25 mouse cellular contexts compared by ENCODE assay signal in the genomic region with DNA sequence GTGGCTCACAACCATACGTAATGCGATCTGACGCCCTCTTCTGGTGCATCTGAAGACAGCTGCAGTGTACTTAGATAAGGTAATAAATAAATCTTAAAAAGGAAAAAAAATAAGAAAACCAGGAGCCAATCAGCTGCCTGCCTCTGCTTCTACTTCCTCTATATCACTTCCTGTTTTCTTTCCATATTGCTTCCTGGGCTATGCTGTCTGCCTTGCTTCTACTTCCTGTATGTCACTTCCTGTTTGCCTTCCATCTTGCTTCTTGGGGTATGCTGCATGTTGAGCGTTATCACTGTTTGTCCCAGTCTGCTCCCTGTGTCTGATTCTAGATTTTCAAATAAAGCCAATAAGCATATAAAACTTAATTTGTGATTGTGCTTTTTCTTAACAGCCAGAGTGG.
"Had no signal": no experiment of that assay in that cellular context is flagged by ENCODE, and none has a peak within 500 bp of the region (broad histone marks: within the 10 kb centered on the region; RNA-seq: fewer than 3 reads in every experiment).

No protein-coding gene starts in this region.

- ATAC-seq: hindbrain, postnatal 0 days; intestine, embryonic 16.5 days; liver, embryonic 12.5 days had no signal

- H3K4me3 ChIP-seq: gastrocnemius, adult 2 months; heart, embryonic 10.5 days; heart, embryonic 12.5 days; hindbrain, embryonic 13.5 days; hindbrain, embryonic 15.5 days; kidney, embryonic 15.5 days; left cerebral cortex, adult 2 months; limb, embryonic 13.5 days; limb, embryonic 15.5 days; liver, embryonic 12.5 days had no signal

- H3K4me1 ChIP-seq: heart, embryonic 10.5 days; heart, embryonic 12.5 days; kidney, embryonic 15.5 days; limb, embryonic 15.5 days; liver, embryonic 12.5 days had no signal

- H3K27me3 ChIP-seq: heart, embryonic 12.5 days; hindbrain, embryonic 13.5 days; kidney, embryonic 15.5 days; limb, embryonic 13.5 days; limb, embryonic 15.5 days; liver, embryonic 12.5 days had no signal

- H3K36me3 ChIP-seq: heart, embryonic 10.5 days; heart, embryonic 12.5 days; hindbrain, embryonic 13.5 days; hindbrain, embryonic 15.5 days; kidney, embryonic 15.5 days; limb, embryonic 13.5 days; limb, embryonic 15.5 days; liver, embryonic 12.5 days had no signal

- H3K9ac ChIP-seq: heart, embryonic 12.5 days; hindbrain, embryonic 13.5 days; hindbrain, embryonic 15.5 days; kidney, embryonic 15.5 days; limb, embryonic 13.5 days; limb, embryonic 15.5 days; liver, embryonic 12.5 days had no signal

- DNase-seq: gastrocnemius, adult 2 months; gastrocnemius, postnatal 10 days; gastrocnemius, postnatal 25 days; heart, adult 18-20 months; heart, postnatal 10 days; heart, postnatal 36 days; kidney, adult 11 months; kidney, adult 2 months; kidney, adult 9 months; kidney, postnatal 14 days; kidney, postnatal 36 days; layer of hippocampus, adult 9-11 months; left cerebral cortex, postnatal 4 days had no signal

- H3K27ac ChIP-seq: gastrocnemius, adult 2 months; heart, embryonic 10.5 days; hindbrain, embryonic 13.5 days; hindbrain, embryonic 15.5 days; hindbrain, postnatal 0 days; kidney, embryonic 15.5 days; kidney, postnatal 0 days; left cerebral cortex, adult 2 months; limb, embryonic 13.5 days; limb, embryonic 15.5 days; liver, embryonic 12.5 days had no signal

- H3K9me3 ChIP-seq: heart, embryonic 10.5 days; heart, embryonic 12.5 days; hindbrain, embryonic 13.5 days; hindbrain, embryonic 15.5 days; kidney, embryonic 15.5 days; limb, embryonic 13.5 days; limb, embryonic 15.5 days; liver, embryonic 12.5 days had no signal
